In the genomic region with DNA sequence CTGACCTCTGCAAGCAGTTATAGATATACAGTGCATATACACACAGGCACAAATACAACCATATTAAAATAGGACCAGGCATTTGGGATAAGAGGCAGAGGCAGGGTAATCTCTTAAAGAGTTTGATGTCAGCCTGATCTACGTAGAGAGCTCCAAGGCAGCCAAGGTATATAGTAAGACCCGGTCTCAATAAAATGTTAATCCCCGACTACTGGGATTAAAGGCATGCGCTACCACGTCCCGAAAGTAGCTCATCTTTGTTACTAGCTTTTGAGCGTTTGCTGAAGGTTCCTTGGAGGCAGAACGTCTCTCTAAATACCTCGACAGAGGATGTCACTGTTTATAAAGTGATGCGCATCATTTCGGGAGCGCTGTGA, we compare ENCODE assay signal across 8 mouse cellular contexts. TPM values are rescaled to one million over a fixed set of nuclear protein-coding genes. Genes with fewer than 3 reads are reported as not detected.
DNase-seq lines count a peak whose midpoint lies in the region; ATAC-seq and TF ChIP-seq lines count a peak whose summit lies in the region.

A gene (plus strand): TSS at position 273 of the 377 bp plus-strand sequence.

- TF ChIP-seq POLR2A in kidney, adult 2 months (IDR thresholded peaks at IDR 0.05; ENCODE audit: low read depth, low read length) = no peak

- H3K9ac ChIP-seq in forebrain, embryonic 15.5 days (replicated peaks) = peak within 1 kb of the TSS; percentile 84
- peak within 1 kb of the TSS; percentile 84 for H3K9ac ChIP-seq in hindbrain, embryonic 14.5 days
- peak within 1 kb of the TSS; percentile 88 for H3K9ac ChIP-seq in liver, postnatal 0 days (replicated peaks)

- no peak for TF ChIP-seq EP300 in liver, postnatal 0 days (IDR thresholded peaks at IDR 0.05; ENCODE audit: low read depth)

- peak within 1 kb of the TSS; percentile 74 for H3K4me2 ChIP-seq in forebrain, embryonic 15.5 days (replicated peaks)
- peak within 1 kb of the TSS; percentile 83 for H3K4me2 ChIP-seq in hindbrain, embryonic 14.5 days (replicated peaks)
- peak within 1 kb of the TSS; percentile 87 for H3K4me2 ChIP-seq in liver, postnatal 0 days (ENCODE audit: low read depth, low read length)

- no peak for ATAC-seq in Patski
- peak; percentile 60 for ATAC-seq in forebrain, embryonic 15.5 days (replicated peaks)
- no peak; the same call in 1 of the 2 replicates for ATAC-seq in hindbrain, embryonic 14.5 days (ENCODE audit: low FRiP score)
- no peak for ATAC-seq in liver, postnatal 0 days

- no peaks in the 10 kb centered on the region for H3K9me3 ChIP-seq in forebrain, embryonic 15.5 days
- H3K9me3 ChIP-seq in hindbrain, embryonic 14.5 days (ENCODE audit: control insufficient read depth, low read length) = no peaks in the 10 kb centered on the region
- no peaks in the 10 kb centered on the region for H3K9me3 ChIP-seq in liver, postnatal 0 days (ENCODE audit: low read length)

- in situ Hi-C loops in Patski (cut with MboI; ENCODE audit: low pct_unique_long_range_greater_than_20kb) = no loop called here

- no peaks in the 10 kb centered on the region for H3K27me3 ChIP-seq in kidney, adult 2 months (replicated peaks; ENCODE audit: control insufficient read depth, insufficient read depth, low read length)
- no peaks in the 10 kb centered on the region for H3K27me3 ChIP-seq in Patski
- peaks cover 3% of the 10 kb centered on the region; the same call in 1 of the 2 replicates for H3K27me3 ChIP-seq in forebrain, embryonic 15.5 days
- no peaks in the 10 kb centered on the region for H3K27me3 ChIP-seq in hindbrain, embryonic 14.5 days (ENCODE audit: control insufficient read depth, insufficient read depth, low read length)
- no peaks in the 10 kb centered on the region for H3K27me3 ChIP-seq in liver, postnatal 0 days (ENCODE audit: insufficient read depth, low read length)

- POLR2A ChIA-PET in Patski (lab: Charles Lee) = interaction anchor here (1.0 to 1.7 kb wide), 2 partner anchors 9 to 519 kb away, joined by 3 to 8 read pairs; a partner anchor contains a TSS

- H3K4me3 ChIP-seq in kidney, adult 2 months (ENCODE audit: insufficient read depth, low read depth, low read length) = peak within 1 kb of the TSS; percentile 69
- H3K4me3 ChIP-seq in forebrain, embryonic 15.5 days = peak within 1 kb of the TSS; percentile 97
- H3K4me3 ChIP-seq in hindbrain, embryonic 14.5 days (replicated peaks; ENCODE audit: low read length) = peak within 1 kb of the TSS; percentile 87
- H3K4me3 ChIP-seq in liver, postnatal 0 days (ENCODE audit: low read depth, low read length) = peak within 1 kb of the TSS; percentile 96

- CTCF ChIA-PET in Patski (lab: Charles Lee) = no interaction called here

- WGBS in kidney, adult 2 months = 4% methylated on average over 12 of the region's 12 CpGs
- WGBS in forebrain, embryonic 15.5 days = 5% methylated on average over 12 of the region's 12 CpGs
- WGBS in hindbrain, embryonic 14.5 days = 7% methylated on average over 12 of the region's 12 CpGs
- WGBS in liver, postnatal 0 days (ENCODE audit: insufficient replicate concordance) = 6% methylated on average over 12 of the region's 12 CpGs

- H3K27ac ChIP-seq in kidney, adult 2 months (ENCODE audit: insufficient read depth, low read depth, low read length) = peak within 1 kb of the TSS; percentile 95
- peak within 1 kb of the TSS; percentile 88 for H3K27ac ChIP-seq in forebrain, embryonic 15.5 days (replicated peaks)
- peak within 1 kb of the TSS; percentile 79 for H3K27ac ChIP-seq in hindbrain, embryonic 14.5 days
- H3K27ac ChIP-seq in liver, postnatal 0 days (ENCODE audit: low read depth) = peak within 1 kb of the TSS; percentile 97

- H3K36me3 ChIP-seq in kidney, adult 2 months (ENCODE audit: control insufficient read depth, insufficient read depth, low read length) = no peaks in the 10 kb centered on the region
- H3K36me3 ChIP-seq in forebrain, embryonic 15.5 days = no peaks in the 10 kb centered on the region
- H3K36me3 ChIP-seq in hindbrain, embryonic 14.5 days (replicated peaks; ENCODE audit: control insufficient read depth, insufficient read depth) = no peaks in the 10 kb centered on the region
- H3K36me3 ChIP-seq in liver, postnatal 0 days (replicated peaks; ENCODE audit: insufficient read depth, low read length) = no peaks in the 10 kb centered on the region

- no peak for TF ChIP-seq CTCF in kidney, adult 2 months (conservative IDR thresholded peaks at IDR 0.05; ENCODE audit: insufficient read depth, insufficient read length, low read depth, low read length)
- no peak for TF ChIP-seq CTCF in Patski (IDR thresholded peaks at IDR 0.05)
- no peak for TF ChIP-seq CTCF in liver, postnatal 0 days (IDR thresholded peaks at IDR 0.05; ENCODE audit: low read depth)

- no peak for DNase-seq in kidney, adult 2 months
- no peak for DNase-seq in kidney, postnatal 10 days
- no peak for DNase-seq in Patski (ENCODE audit: low read depth, low spot score)
- no peak for DNase-seq in hindbrain, embryonic 14.5 days (ENCODE audit: low spot score)
- DNase-seq in liver, postnatal 0 days = no peak
- DNase-seq in thymus, postnatal 25 days = no peak
- DNase-seq in kidney, adult 8-10 months = no peak

- H3K4me1 ChIP-seq in kidney, adult 2 months (ENCODE audit: control insufficient read depth, insufficient read depth, low read length) = peaks cover 6% of the 10 kb centered on the region; the same call in 1 of the 2 replicates
- H3K4me1 ChIP-seq in forebrain, embryonic 15.5 days = peaks cover 22% of the 10 kb centered on the region
- H3K4me1 ChIP-seq in hindbrain, embryonic 14.5 days (replicated peaks; ENCODE audit: control insufficient read depth, insufficient read depth, low read length) = peaks cover 11% of the 10 kb centered on the region; the same call in 1 of the 2 replicates
- peaks cover 15% of the 10 kb centered on the region for H3K4me1 ChIP-seq in liver, postnatal 0 days (ENCODE audit: insufficient read depth)

RNA-seq across cellular contexts. Expression of the gene that starts here (rescaled TPM):
- 2.9 and 3.6 TPM in 2 replicates for polyA plus RNA-seq in kidney, adult 2 months (2012; rRNA removed)
- polyA plus RNA-seq in Patski (2021) = 83.7 TPM
- 129 and 138 TPM in 2 replicates for polyA plus RNA-seq in forebrain, embryonic 15.5 days (2015; fragmentation: Nextera tagmentation; extraction: Ambion mirVana)
- 83.9 and 84.8 TPM in 2 replicates for polyA plus RNA-seq in hindbrain, embryonic 14.5 days (2014; fragmentation: Nextera tagmentation; extraction: Ambion mirVana)
- polyA plus RNA-seq in liver, postnatal 0 days (2015; fragmentation: Nextera tagmentation; extraction: Ambion mirVana) = 55.8 and 59.6 TPM in 2 replicates

Comparison
In these comparisons a context has a peak if more than half of its experiments do, and no peak if none do; other contexts are left out.
1. RNA of the gene that starts here (polyA plus RNA-seq): 129 to 138 TPM in forebrain, embryonic 15.5 days, 83.9 to 84.8 TPM in hindbrain, embryonic 14.5 days, 83.7 TPM in Patski (single experiment) and 55.8 to 59.6 TPM in liver, postnatal 0 days; 2.9 to 3.6 TPM in kidney, adult 2 months; every median in the first group is over 10 times any median in the second.
2. Peak in every context shown above with its lines, with median percentiles within 50 percentile points of each other: H3K27ac ChIP-seq, H3K4me3 ChIP-seq, H3K4me2 ChIP-seq and H3K9ac ChIP-seq.